Mouse (Mus musculus) forebrain, embryonic 14.5 days (tissue): ENCODE measurements around the gene Eif2d. TPM values are rescaled to one million over a fixed set of nuclear protein-coding genes. Genes with fewer than 3 reads are reported as not detected.

Experiments
- ATAC-seq: fragments of 200-750 bp; cut with Nextera tagmentation; 2 replicates; pipeline ENCODE4 v1.8.0; 2017; ENCODE audit warnings: mild to moderate bottlenecking, moderate library complexity
- DNase-seq: peaks from one replicate; pipeline ENCODE4 v3.0.0-alpha.2; 2015; ENCODE audit warnings: low spot score
- H3K27ac ChIP-seq: fragments of 300-500 bp; sonication (generic); 2 replicates; pipeline ENCODE4 v1.5.1; 2014; ENCODE audit warnings: low read depth, mild to moderate bottlenecking, control low read depth, low read length, moderate library complexity
- H3K27me3 ChIP-seq: fragments of 300-500 bp; sonication (generic); replicated peaks from 2 replicates; pipeline ENCODE4 v1.6.1; 2014; ENCODE audit warnings: low read length, control low read depth, mixed read lengths; ENCODE audit not compliant: control insufficient read depth, insufficient read depth
- H3K36me3 ChIP-seq: fragments of 300-500 bp; sonication (generic); 2 replicates; pipeline ENCODE4 v1.6.1; 2014; ENCODE audit warnings: low read length, control low read depth; ENCODE audit not compliant: control insufficient read depth, insufficient read depth
- H3K4me1 ChIP-seq: fragments of 300-500 bp; sonication (generic); 2 replicates; pipeline ENCODE4 v1.6.1; 2014; ENCODE audit warnings: antibody characterized with exemption, low read length, control low read depth; ENCODE audit not compliant: control insufficient read depth, insufficient read depth
- H3K4me2 ChIP-seq: fragments of 300-500 bp; sonication (generic); 2 replicates; pipeline ENCODE4 v1.6.1; 2014; ENCODE audit warnings: mild to moderate bottlenecking, control low read depth, low read length
- H3K4me3 ChIP-seq: fragments of 300-500 bp; sonication (generic); 2 replicates; pipeline ENCODE4 v1.5.1; 2014; ENCODE audit warnings: low read depth, low read length, control low read depth
- H3K9ac ChIP-seq: fragments of 300-500 bp; sonication (generic); 2 replicates; pipeline ENCODE4 v1.6.1; 2014; ENCODE audit warnings: mild to moderate bottlenecking, low read length, control low read depth, moderate library complexity
- H3K9me3 ChIP-seq: fragments of 300-500 bp; sonication (generic); replicated peaks from 2 replicates; pipeline ENCODE4 v1.6.1; 2016; ENCODE audit warnings: low read length, control low read depth, mixed read lengths; ENCODE audit not compliant: control insufficient read depth
- WGBS: fragments of 180-500 bp; shearing (Covaris S2); extraction: QIAGEN DNeasy Blood & Tissue Kit; methylation state at CpG from one replicate; pipeline ENCODE4 v1.1.7; 2014; 5-methylcytosine and 5-hydroxymethylcytosine counted together
- polyA plus RNA-seq: library from polyadenylated mRNA; unstranded; fragments of >200 nt; fragmentation: Nextera tagmentation; extraction: Ambion mirVana; gene quantifications from 2 replicates; pipeline ENCODE4 v1.2.1, GENCODE M21; 2014

Gene Eif2d
- polyA plus RNA-seq, 1 experiment from 2014 or later = 66.1 TPM

- H3K9ac ChIP-seq = no peak overlapping the region
- no peak overlapping the region for H3K4me3 ChIP-seq
- DNase-seq (no peak), ATAC-seq (0 out of 2 replicates have a peak, but pooled peaks have one; percentile 29)
- H3K27ac ChIP-seq = no peak overlapping the region
- no peaks in the 10 kb centered on the region for H3K36me3 ChIP-seq
- WGBS = 59% methylated on average over 12 of the region's 12 CpGs
- H3K9me3 ChIP-seq = no peaks in the 10 kb centered on the region
- H3K4me1 ChIP-seq = no peaks in the 10 kb centered on the region
- H3K4me2 ChIP-seq = no peak overlapping the region
- H3K27me3 ChIP-seq = no peaks in the 10 kb centered on the region
Measured at GRCm38 (mm10) chr1:131199976-131200375, 47.0 kb downstream of the Eif2d start.

GRCm38 (mm10) chr1:131200588-131200987 lies 47.6 kb downstream of the Eif2d start:
- Histone ChIP-seq H3K27ac (no peak overlapping the region), H3K36me3 (no peaks in the 10 kb centered on the region), H3K9me3 (no peaks in the 10 kb centered on the region), H3K4me2 (no peak overlapping the region), H3K9ac (no peak overlapping the region), H3K4me3 (no peak overlapping the region), H3K27me3 (no peaks in the 10 kb centered on the region), H3K4me1 (no peaks in the 10 kb centered on the region)
- DNase-seq = peak; percentile 9
- no peak for ATAC-seq
- WGBS = 66% methylated on average over 10 of the region's 10 CpGs

- no peaks in the 10 kb centered on the region for H3K27me3 ChIP-seq
- H3K9ac ChIP-seq = no peak overlapping the region
- 80% methylated on average over 4 of the region's 4 CpGs for WGBS
- H3K4me2 ChIP-seq = no peak overlapping the region
- DNase-seq (no peak), ATAC-seq (no peak)
- no peaks in the 10 kb centered on the region for H3K36me3 ChIP-seq
- H3K27ac ChIP-seq = no peak overlapping the region
- H3K4me1 ChIP-seq = no peaks in the 10 kb centered on the region
- H3K9me3 ChIP-seq = no peaks in the 10 kb centered on the region
- no peak overlapping the region for H3K4me3 ChIP-seq
Measured at GRCm38 (mm10) chr1:131201391-131201790, 48.4 kb downstream of the Eif2d start.

- Histone ChIP-seq H3K27me3 (no peaks in the 10 kb centered on the region), H3K36me3 (no peaks in the 10 kb centered on the region), H3K4me3 (no peak overlapping the region), H3K27ac (no peak overlapping the region), H3K9me3 (no peaks in the 10 kb centered on the region), H3K4me1 (no peaks in the 10 kb centered on the region), H3K4me2 (no peak overlapping the region), H3K9ac (no peak overlapping the region)
- 90% methylated on average over 8 of the region's 8 CpGs for WGBS
- DNase-seq (no peak), ATAC-seq (no peak)
Measured at GRCm38 (mm10) chr1:131204461-131204860, 51.5 kb downstream of the Eif2d start.

GRCm38 (mm10) chr1:131206342-131206741 lies 53.4 kb downstream of the Eif2d start:
- 87% methylated on average over 5 of the region's 5 CpGs for WGBS
- Histone ChIP-seq H3K4me3 (no peak overlapping the region), H3K27me3 (no peaks in the 10 kb centered on the region), H3K36me3 (no peaks in the 10 kb centered on the region), H3K9ac (no peak overlapping the region), H3K9me3 (no peaks in the 10 kb centered on the region), H3K4me1 (no peaks in the 10 kb centered on the region), H3K4me2 (no peak overlapping the region), H3K27ac (no peak overlapping the region)
- no peak for ATAC-seq
- no peak for DNase-seq

- Histone ChIP-seq H3K36me3 (no peaks in the 10 kb centered on the region), H3K27ac (no peak overlapping the region), H3K4me3 (no peak overlapping the region), H3K9me3 (no peaks in the 10 kb centered on the region), H3K4me2 (no peak overlapping the region), H3K27me3 (no peaks in the 10 kb centered on the region), H3K4me1 (no peaks in the 10 kb centered on the region), H3K9ac (no peak overlapping the region)
- WGBS = 5% methylated on average over 5 of the region's 5 CpGs
- DNase-seq (peak; percentile 78), ATAC-seq (peak; percentile 71)
Measured at GRCm38 (mm10) chr1:131207531-131207930, 54.5 kb downstream of the Eif2d start.

- Histone ChIP-seq H3K36me3 (no peaks in the 10 kb centered on the region), H3K9me3 (no peaks in the 10 kb centered on the region), H3K9ac (no peak overlapping the region), H3K4me2 (no peak overlapping the region), H3K4me3 (no peak overlapping the region), H3K27me3 (no peaks in the 10 kb centered on the region), H3K4me1 (no peaks in the 10 kb centered on the region), H3K27ac (no peak overlapping the region)
- ATAC-seq (0 out of 2 replicates have a peak, but pooled peaks have one; percentile 3), DNase-seq (no peak)
- WGBS = 94% methylated on average over 5 of the region's 5 CpGs
Measured at GRCm38 (mm10) chr1:131208081-131208480, 55.1 kb downstream of the Eif2d start.

GRCm38 (mm10) chr1:131208800-131209199 lies 55.8 kb downstream of the Eif2d start:
- Histone ChIP-seq H3K27me3 (no peaks in the 10 kb centered on the region), H3K27ac (no peak overlapping the region; the same call in 1 of the 2 replicates), H3K9ac (no peak overlapping the region), H3K9me3 (no peaks in the 10 kb centered on the region), H3K4me3 (no peak overlapping the region), H3K4me2 (no peak overlapping the region), H3K4me1 (no peaks in the 10 kb centered on the region), H3K36me3 (no peaks in the 10 kb centered on the region)
- DNase-seq (no peak), ATAC-seq (no peak)
- WGBS = 83% methylated on average over 6 of the region's 6 CpGs

GRCm38 (mm10) chr1:131209971-131210426 lies 57.0 kb downstream of the Eif2d start:
- Histone ChIP-seq H3K4me1 (no peaks in the 10 kb centered on the region), H3K9ac (no peak overlapping the region), H3K27ac (no peak overlapping the region), H3K36me3 (no peaks in the 10 kb centered on the region), H3K9me3 (no peaks in the 10 kb centered on the region), H3K4me2 (no peak overlapping the region), H3K4me3 (no peak overlapping the region), H3K27me3 (no peaks in the 10 kb centered on the region)
- WGBS = 68% methylated on average over 8 of the region's 8 CpGs
- ATAC-seq = peak; percentile 35; the same call in 1 of the 2 replicates
- peak; percentile 16 for DNase-seq
